In genomic region chr4:124646591-124646990, GRCm38 (mm10) we compare ENCODE assay signal across 9 mouse cellular contexts. TPM values are rescaled to one million over a fixed set of nuclear protein-coding genes. Genes with fewer than 3 reads are reported as not detected.
DNase-seq lines count a peak whose midpoint lies in the region; ATAC-seq and TF ChIP-seq lines count a peak whose summit lies in the region.
"Had no signal": no experiment of that assay in that cellular context is flagged by ENCODE, and none has a peak within 500 bp of the region (broad histone marks: within the 10 kb centered on the region; RNA-seq: fewer than 3 reads in every experiment).

No protein-coding gene starts in this region.

- whole genome bisulfite sequencing in liver, embryonic 15.5 days (ENCODE audit: insufficient replicate concordance): 10% methylated on average over 8 of the region's 8 CpGs
- WGBS in midbrain, postnatal 0 days: 26% methylated on average over 8 of the region's 8 CpGs

- no peaks in the 10 kb centered on the region for H3K9me3 ChIP-seq in liver, embryonic 15.5 days (replicated peaks)
- H3K9me3 ChIP-seq in midbrain, postnatal 0 days (ENCODE audit: low read length): no peaks in the 10 kb centered on the region

- peak; percentile 95 for DNase-seq in heart, adult 11 months
- DNase-seq in heart, postnatal 14 days: no peak
- DNase-seq in MN1 (ENCODE audit: low spot score): peak; percentile 22
- peak; percentile 36 for DNase-seq in heart, postnatal 4 days
- DNase-seq in right cerebral cortex, adult 18-20 months: no peak
- no peak for DNase-seq in ovary, adult 18-20 months (ENCODE audit: low spot score)
- no peak for DNase-seq in midbrain, postnatal 0 days (ENCODE audit: low spot score)
- DNase-seq: cerebellum, postnatal 25 days had no signal

- TF ChIP-seq CTCF in midbrain, postnatal 0 days (IDR thresholded peaks at IDR 0.05): no peak

- H3K4me3 ChIP-seq in liver, embryonic 15.5 days (replicated peaks): peak overlapping the region; percentile 23
- no peak overlapping the region for H3K4me3 ChIP-seq in midbrain, postnatal 0 days (ENCODE audit: low read depth, low read length)

- no peak overlapping the region for H3K27ac ChIP-seq in liver, embryonic 15.5 days (replicated peaks)
- no peak overlapping the region for H3K27ac ChIP-seq in midbrain, postnatal 0 days (ENCODE audit: low read depth, low read length)

- H3K9ac ChIP-seq in liver, embryonic 15.5 days: no peak overlapping the region
- no peak overlapping the region for H3K9ac ChIP-seq in midbrain, postnatal 0 days (replicated peaks; ENCODE audit: low read length, poor library complexity, severe bottlenecking)

- peak overlapping the region; percentile 46 for H3K4me2 ChIP-seq in liver, embryonic 15.5 days
- no peak overlapping the region for H3K4me2 ChIP-seq in midbrain, postnatal 0 days (ENCODE audit: low read depth, low read length, poor library complexity, severe bottlenecking)

- no peak for ATAC-seq in liver, embryonic 15.5 days (ENCODE audit: insufficient read depth)
- ATAC-seq in midbrain, postnatal 0 days (ENCODE audit: low FRiP score): no peak

- H3K4me1 ChIP-seq in liver, embryonic 15.5 days (replicated peaks): peaks cover 35% of the 10 kb centered on the region
- no peaks in the 10 kb centered on the region for H3K4me1 ChIP-seq in midbrain, postnatal 0 days (ENCODE audit: insufficient read depth, low read length)

- intact Hi-C loops in heart, postnatal 14 days (cut with DNase I): no loop called here

- no peaks in the 10 kb centered on the region for H3K36me3 ChIP-seq in liver, embryonic 15.5 days (replicated peaks)
- no peaks in the 10 kb centered on the region for H3K36me3 ChIP-seq in midbrain, postnatal 0 days (ENCODE audit: insufficient read depth, low read length)

- peaks cover 88% of the 10 kb centered on the region for H3K27me3 ChIP-seq in liver, embryonic 15.5 days
- no peaks in the 10 kb centered on the region for H3K27me3 ChIP-seq in midbrain, postnatal 0 days (ENCODE audit: insufficient read depth, low read length)

RNA-seq across cellular contexts. Expression of gene Pou3f1, which starts 10.0 kb away (rescaled TPM):
- under 1 TPM in 1 of 2 experiments, not detected in 1; 0.07 TPM for total RNA-seq in heart, postnatal 14 days (2021)
- total RNA-seq in heart, postnatal 4 days (2021): under 1 TPM; 0.16 to 0.24 TPM
- polyA plus RNA-seq in liver, embryonic 15.5 days (2015; fragmentation: Nextera tagmentation; extraction: Ambion mirVana): not detected in 2 replicates
- total RNA-seq in midbrain, postnatal 0 days (2014; rRNA removed): 17.7 and 19.8 TPM in 2 replicates
- 11.4 and 11.5 TPM in 2 replicates for polyA plus RNA-seq in midbrain, postnatal 0 days (2015; fragmentation: Nextera tagmentation; extraction: Ambion mirVana)

RNA-seq across cellular contexts. Expression of gene 3100002H09Rik, which starts 36.0 kb away (rescaled TPM):
- total RNA-seq in heart, postnatal 14 days (2021): not detected
- not detected for total RNA-seq in heart, postnatal 4 days (2021)
- polyA plus RNA-seq in liver, embryonic 15.5 days (2015; fragmentation: Nextera tagmentation; extraction: Ambion mirVana): not detected in 2 replicates
- total RNA-seq in midbrain, postnatal 0 days (2014; rRNA removed): not detected in 2 replicates
- polyA plus RNA-seq in midbrain, postnatal 0 days (2015; fragmentation: Nextera tagmentation; extraction: Ambion mirVana): 0.19 TPM in 1 of 2 replicates, not detected in the other

RNA-seq across cellular contexts. Expression of gene Utp11, which starts 46.8 kb away (rescaled TPM):
- total RNA-seq in heart, postnatal 14 days (2021): 10 to 100 TPM; 11.6 to 12.0 TPM
- 10 to 100 TPM; 17.3 to 18.7 TPM for total RNA-seq in heart, postnatal 4 days (2021)
- polyA plus RNA-seq in liver, embryonic 15.5 days (2015; fragmentation: Nextera tagmentation; extraction: Ambion mirVana): 18.9 and 23.4 TPM in 2 replicates
- total RNA-seq in midbrain, postnatal 0 days (2014; rRNA removed): 10.3 and 10.9 TPM in 2 replicates
- 30.7 and 31.7 TPM in 2 replicates for polyA plus RNA-seq in midbrain, postnatal 0 days (2015; fragmentation: Nextera tagmentation; extraction: Ambion mirVana)

RNA-seq across cellular contexts. Expression of gene Fhl3, which starts 53.9 kb away (rescaled TPM):
- total RNA-seq in heart, postnatal 14 days (2021): 10 to 100 TPM; 13.0 to 13.9 TPM
- 10 to 100 TPM; 22.4 to 23.4 TPM for total RNA-seq in heart, postnatal 4 days (2021)
- 1.9 and 2.1 TPM in 2 replicates for polyA plus RNA-seq in liver, embryonic 15.5 days (2015; fragmentation: Nextera tagmentation; extraction: Ambion mirVana)
- total RNA-seq in midbrain, postnatal 0 days (2014; rRNA removed): 5.0 and 6.9 TPM in 2 replicates
- 1.7 and 2.0 TPM in 2 replicates for polyA plus RNA-seq in midbrain, postnatal 0 days (2015; fragmentation: Nextera tagmentation; extraction: Ambion mirVana)

Comparison
In these comparisons a context has a peak if more than half of its experiments do, and no peak if none do; other contexts are left out.
1. DNase-seq: peak in heart, adult 11 months (single experiment), MN1 (single experiment) and heart, postnatal 4 days (single experiment); none in heart, postnatal 14 days (0 of 2), right cerebral cortex, adult 18-20 months (single experiment), ovary, adult 18-20 months (single experiment) and midbrain, postnatal 0 days (single experiment).
2. RNA of gene Pou3f1, which starts 10.0 kb away (total RNA-seq): 17.7 to 19.8 TPM in midbrain, postnatal 0 days; 0.16 to 0.24 TPM in heart, postnatal 4 days and 0.07 TPM in heart, postnatal 14 days; every median in the first group is over 10 times any median in the second.